Mouse (Mus musculus) T-helper 2 cell (primary cell): ENCODE measurements around the gene Ctsz.

Source experiments
- in situ Hi-C: fragments of 300-600 bp; cut with MboI, MseI; formaldehyde crosslinking; loops from one replicate; pipeline ENCODE4 v1.15.1; 2025; ENCODE audit warnings: high pct_unique_total_duplicates

Gene Ctsz

GRCm38 (mm10) chr2:174442460-174442859 lies 3.6 kb upstream of the Ctsz start:
- in situ Hi-C loops, result no loop called here

DNA sequence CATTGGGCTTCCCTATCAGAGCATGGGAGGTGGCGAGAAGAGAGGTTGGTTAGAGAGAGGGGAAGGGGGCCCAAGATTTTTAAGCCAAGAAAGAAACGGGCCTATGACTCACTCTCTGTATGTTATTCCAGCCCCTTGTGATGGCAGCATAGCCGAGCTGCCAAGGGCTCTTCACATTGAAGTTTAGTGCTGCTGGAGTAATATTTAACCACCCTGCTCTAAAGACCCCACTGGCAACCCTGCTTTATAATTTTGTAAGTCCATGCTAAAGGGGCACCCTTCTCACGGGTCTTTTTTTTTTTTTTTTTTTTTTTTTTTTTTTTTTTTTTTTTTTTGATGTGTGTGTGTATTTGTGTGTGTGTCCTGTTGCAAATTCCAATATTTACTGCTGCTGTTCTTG lies 3.1 kb upstream of the Ctsz start:
- in situ Hi-C loops, result no loop called here

GRCm38 (mm10) chr2:174439961-174440360 lies 1.1 kb upstream of the Ctsz start:
- in situ Hi-C loops, result no loop called here

- in situ Hi-C loops, result no loop called here
These were observed 605 bp upstream of the Ctsz start for GRCm38 (mm10) chr2:174439450-174439838.

DNA sequence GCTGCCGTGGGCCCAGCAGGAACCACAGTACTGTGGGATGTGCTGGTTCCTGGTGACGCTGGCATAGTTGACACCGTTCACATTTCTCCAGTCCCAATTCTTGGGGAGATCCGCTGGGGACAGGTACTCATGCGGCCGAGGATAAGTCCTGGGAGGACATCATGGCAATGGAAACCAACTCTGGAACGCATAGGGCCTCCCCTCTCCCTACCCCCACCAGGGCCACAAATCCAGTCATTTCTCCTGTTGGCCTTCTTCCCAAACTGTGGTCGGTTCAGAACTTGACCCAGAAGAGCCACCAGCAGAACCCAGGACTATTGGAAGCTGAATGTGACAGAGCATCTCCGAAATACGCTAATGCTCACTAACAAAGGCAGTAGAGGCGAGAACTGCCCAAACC lies 658 bp downstream of the Ctsz start:
- in situ Hi-C loops, result no loop called here

- in situ Hi-C loops, result no loop called here
These were observed 1.2 kb downstream of the Ctsz start for GRCm38 (mm10) chr2:174437697-174437982.

GRCm38 (mm10) chr2:174436916-174437696 lies 1.7 kb downstream of the Ctsz start:
- in situ Hi-C loops, result no loop called here

DNA sequence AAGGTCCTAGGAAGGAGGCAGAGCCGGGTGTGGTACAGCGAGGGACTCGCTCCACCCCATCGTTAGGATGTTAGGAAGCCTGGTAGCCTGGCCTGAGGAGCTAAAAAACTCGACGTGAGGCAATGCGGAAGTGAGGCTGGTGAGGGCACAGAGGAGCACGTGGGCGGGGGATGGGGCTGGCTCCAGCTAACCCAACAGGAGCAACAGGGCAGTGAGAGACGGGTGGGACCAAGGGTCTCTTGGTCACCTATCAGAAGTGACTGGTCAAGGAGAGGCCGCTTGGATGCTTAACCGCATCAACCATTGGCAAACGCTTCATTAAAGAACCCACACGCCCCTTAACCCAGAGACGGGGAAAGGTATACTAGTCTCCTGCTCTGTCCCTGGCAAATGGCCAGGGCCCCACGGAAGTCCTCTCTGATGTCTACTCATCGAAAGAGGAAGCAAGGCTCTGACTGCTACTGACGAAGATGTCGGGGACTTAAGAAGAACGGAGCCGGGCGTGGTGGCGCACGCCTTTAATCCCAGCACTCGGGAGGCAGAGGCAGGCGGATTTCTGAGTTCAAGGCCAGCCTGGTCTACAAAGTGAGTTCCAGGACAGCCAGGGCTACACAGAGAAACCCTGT lies 2.6 kb downstream of the Ctsz start:
- in situ Hi-C loops, result no loop called here

- in situ Hi-C loops, result no loop called here
These were observed 3.9 kb downstream of the Ctsz start for GRCm38 (mm10) chr2:174434943-174435342.

DNA sequence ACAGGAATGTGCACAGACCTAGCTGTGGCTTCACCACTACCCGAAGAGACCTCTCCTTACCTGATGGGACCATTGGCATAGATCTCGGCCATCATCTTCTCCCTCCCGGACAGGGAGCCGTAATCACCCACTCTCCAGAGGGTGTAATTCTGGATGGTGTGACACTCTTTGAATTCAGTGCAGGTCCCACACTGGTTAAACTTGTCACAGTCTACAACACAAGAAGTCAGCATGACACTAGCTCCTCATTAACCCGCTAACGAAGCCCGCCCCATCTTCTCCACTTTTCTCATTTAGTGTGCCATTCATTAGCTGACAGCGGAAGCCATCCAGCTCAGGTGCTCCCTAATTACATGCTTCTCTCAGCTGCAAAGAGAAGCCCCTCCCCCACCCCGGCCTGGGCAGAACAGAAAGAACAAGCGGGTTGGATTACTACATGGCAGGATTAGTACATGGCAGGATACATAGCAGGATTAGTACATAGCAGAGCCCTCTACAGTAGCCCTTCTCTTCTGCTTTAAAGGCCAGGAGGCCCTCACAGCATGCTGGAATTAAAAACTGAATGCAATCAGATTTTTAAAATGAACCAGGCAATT lies 9.7 kb downstream of the Ctsz start:
- in situ Hi-C loops, result loop anchor here (5.0 to 10.0 kb wide), 2 partner anchors 87 to 1414 kb away; no protein-coding TSS in a partner anchor

DNA sequence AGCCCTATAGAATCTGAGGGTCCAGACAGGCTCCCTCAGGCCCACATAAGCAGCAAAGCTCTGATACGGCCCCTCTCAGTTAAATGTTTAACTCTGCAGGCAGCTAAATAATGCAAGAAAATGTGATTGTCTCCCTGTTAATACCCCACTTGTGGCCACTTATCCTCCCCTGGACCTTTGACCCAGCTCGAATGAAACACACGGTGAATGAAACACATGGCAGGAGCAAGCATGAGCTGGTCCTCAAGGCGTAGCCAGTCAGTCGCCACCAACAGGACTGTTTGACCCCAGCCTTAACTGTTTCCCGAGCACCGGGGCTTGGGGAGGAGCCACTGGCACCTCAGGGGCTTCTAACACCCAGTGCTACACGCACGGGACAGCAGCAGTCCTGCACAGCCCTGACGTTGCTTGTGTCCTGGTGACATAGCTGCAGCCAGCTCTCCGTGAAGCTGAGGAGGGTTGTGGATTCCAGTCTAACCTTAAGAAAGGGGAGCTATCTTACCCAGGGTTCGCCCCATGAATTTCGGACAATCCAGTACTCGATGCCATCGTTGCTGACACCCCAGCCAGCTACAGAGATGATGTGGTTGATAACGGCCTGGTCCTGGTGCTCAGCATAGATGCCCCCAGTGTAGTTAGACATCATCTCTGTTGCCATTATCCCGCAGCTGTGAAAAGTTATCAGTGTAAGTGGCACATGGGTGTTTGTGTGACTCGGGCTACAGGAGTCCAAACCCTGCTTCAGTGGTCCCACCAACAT lies 10.6 kb downstream of the Ctsz start:
- in situ Hi-C loops, result loop anchor here (5.0 to 10.0 kb wide), 2 partner anchors 86 to 1413 kb away; no protein-coding TSS in a partner anchor

DNA sequence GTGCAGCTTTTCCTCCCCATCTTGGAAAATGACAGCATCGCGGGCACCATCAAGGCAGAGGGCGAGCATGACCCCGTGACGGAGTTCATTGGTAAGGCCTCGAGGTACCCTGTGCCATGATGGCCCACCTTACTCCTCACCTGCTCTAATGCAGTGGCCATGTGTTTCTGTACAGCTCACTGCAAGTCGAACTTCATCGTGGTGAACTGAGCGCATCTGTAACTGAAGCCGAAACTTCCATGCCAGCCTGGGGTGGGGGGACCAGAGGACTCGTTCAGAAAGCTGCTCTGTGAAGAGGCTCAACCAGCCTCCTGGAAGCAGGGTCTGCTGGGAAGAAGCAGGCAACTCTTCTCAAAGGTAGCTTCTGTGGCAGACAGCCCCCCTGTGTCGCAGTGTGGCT lies 12.0 kb downstream of the Ctsz start:
- in situ Hi-C loops, result loop anchor here (5.0 to 10.0 kb wide), 2 partner anchors 85 to 1412 kb away; no protein-coding TSS in a partner anchor

DNA sequence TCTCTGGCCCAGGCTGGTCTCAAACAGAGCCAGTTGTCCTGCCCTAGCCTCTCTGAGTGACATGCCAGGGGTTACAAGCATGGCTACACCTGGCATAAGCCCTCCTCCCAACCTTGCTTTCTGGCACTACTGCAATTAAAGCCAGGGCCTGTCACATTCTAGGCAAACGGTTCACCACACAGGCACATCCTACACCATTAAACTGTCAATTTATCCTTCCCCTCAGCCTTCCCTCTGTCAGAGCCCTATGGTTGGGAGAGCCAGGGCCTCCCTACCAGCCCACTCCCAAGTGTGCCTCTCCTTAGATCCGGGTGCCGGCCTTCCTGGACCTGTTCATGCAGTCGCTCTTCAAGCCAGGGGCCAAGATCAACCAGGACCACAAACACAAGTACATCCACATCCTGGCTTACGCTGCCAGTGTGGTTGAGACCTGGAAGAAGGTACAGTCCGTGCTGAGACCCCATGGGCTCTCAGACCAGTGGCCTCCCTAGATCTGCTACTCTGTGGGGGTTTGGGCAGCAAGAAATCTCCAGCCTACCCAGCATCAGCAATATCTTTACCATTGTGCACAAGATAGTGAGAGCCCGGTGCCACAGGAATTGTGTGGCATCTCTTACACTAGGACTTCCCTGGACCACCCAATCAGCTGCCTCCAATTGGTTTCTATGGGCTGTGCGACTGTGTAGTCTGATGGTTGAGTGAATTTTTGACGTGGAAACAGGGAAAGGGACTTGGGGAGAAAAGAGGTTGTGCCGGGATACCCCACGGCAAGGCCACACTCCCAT lies 14.3 kb downstream of the Ctsz start:
- in situ Hi-C loops, result loop anchor here (5.0 to 10.0 kb wide), 2 partner anchors 82 to 1410 kb away; no protein-coding TSS in a partner anchor

GRCm38 (mm10) chr2:174421107-174421506 lies 17.7 kb downstream of the Ctsz start:
- in situ Hi-C loops, result loop anchor here (10.0 kb wide), 1 partner anchor 1406 kb away; no protein-coding TSS in a partner anchor

DNA sequence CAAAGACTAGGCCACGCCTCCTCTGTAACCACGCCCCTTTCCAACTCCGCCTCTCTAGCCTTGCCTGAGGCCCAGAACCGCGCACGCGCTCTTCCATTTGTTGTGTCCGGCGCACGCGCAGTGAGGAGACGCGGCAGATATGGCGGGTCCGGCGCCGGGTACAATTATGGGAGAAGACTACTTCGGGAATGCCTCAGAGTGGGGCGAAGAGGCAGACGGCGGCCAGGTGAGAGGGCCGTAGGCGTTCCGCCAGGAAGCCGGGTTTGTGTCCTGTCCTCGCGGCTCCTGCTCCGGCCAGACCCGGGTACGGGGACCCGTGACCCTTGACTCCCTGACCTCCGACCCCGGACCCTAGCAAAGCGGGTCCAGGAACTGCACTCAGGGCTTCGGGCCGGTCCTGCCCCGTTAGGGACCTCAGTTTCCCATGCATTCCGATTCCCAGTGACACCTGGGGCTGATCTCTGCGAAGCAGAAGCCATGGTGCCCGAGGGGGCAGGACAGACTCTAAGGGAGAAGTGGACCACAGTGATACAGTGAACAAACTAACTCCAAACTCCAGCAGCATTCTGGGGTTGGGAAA lies 23.0 kb downstream of the Ctsz start, which contains the start of gene Nelfcd:
Nelfcd (plus strand) TSS at position 74 of the 580 bp plus-strand sequence.
- in situ Hi-C loops, result no loop called here

GRCm38 (mm10) chr2:174415001-174415730 lies 23.7 kb downstream of the Ctsz start:
- in situ Hi-C loops, result no loop called here

DNA sequence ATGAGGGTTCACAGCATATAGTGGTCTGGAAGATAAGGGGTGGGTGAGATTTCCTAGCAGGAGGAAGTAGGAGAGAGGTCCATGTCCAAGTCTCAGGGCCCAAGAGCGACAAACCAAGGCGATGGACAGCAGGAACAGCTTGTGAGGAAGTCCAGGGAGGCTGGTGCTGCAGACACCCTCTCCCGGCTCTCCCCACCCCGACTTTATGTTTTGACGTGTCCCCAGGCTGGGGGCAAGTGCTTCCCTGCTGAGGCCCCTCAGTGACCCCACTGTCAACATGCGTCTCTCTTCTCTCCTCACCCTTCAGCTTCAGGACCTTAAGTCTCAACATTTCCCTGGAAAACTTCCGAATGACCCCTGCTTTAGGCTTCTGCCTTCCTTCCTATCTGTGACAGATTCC lies 25.7 kb downstream of the Ctsz start:
- in situ Hi-C loops, result no loop called here

DNA sequence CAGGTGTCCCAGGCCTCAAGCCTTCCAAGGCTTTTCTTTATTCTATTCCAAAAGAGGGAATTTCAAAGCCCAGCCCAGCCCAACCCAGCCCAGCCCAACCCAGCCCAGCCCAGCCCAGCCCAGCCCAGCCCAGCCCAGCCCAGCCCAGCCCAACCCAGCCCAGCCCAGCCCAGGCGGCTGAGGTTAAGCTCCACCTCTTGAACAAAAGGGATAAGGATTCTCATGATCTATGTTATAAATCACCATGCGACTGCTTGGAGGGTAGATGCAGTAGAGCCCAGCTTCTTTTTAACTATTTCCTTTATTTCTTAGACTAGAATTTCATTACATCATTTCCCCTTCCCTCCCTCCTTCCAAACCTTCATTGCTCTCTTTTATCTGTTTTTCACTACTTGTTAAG lies 28.6 kb downstream of the Ctsz start:
- in situ Hi-C loops, result no loop called here

DNA sequence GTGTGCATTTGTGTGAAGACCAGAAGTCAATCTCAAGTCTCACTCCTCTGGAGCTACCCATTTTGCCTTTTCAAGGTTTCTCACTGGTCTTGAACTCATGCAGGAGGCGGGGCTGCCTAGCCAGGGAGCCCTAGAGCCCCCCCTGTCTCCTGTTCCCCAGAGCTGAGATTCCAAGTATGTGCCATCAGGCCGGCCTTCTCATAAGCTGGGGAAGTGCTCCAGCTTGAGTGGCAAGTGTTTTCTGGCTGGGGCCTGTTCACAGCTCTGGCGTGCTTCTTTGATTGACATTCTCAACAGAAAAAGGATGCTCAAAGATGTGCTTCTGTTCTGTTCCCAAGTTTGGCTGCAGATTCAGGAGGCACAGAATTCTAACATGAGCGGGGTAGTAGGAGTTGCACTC lies 38.4 kb downstream of the Ctsz start:
- in situ Hi-C loops, result no loop called here

DNA sequence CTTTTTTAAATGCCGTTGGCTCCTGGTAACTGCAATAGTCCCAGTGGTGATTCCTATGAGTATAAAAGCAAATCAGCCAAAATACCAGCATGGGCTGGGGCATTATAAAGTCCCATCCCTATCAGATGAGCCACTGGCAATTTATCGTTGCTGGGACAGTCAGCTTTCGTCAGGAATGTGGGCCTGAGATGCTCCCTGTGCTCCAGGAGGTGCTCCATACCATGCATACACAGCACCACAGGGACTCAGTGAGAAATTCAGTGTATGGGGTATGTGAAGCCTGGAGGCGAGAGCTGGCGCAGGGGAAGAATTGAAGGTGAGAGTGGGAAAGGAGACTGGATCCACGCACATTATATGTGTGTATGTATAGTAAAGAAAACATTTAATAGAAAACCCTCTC lies 41.0 kb downstream of the Ctsz start:
- in situ Hi-C loops, result no loop called here
